Mouse (Mus musculus): ENCODE results near the gene Sdr9c7. TPM values are rescaled to one million over a fixed set of nuclear protein-coding genes. Genes with fewer than 3 reads are reported as not detected.

Gene Sdr9c7
- polyA plus RNA-seq (2015; fragmentation: Illumina TruSeq; extraction: RNeasy Lipid Tissue Mini Kit (QIAGEN cat#74804); ENCODE audit: low read depth, low replicate concordance): not detected

DNA sequence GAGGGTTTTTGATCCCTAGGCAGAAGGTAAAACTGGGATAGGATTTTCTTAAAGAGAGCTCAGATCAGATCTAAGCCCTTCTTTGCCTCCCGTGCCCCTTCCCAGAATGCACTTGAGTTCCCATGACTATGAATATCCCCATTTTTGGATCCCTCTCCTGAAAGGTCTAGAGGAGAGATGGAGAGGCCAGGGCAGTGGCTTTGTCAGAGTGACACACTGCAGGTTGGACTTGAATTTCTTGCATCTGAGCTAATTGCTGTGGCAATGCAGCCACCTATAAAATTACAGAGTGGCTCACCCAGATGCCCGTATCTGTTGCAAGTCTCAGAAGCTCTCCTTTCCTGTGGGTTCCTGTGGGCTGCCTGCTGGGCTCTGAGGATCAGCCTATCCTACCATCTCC, at the start of gene Sdr9c7:
Gene Sdr9c7 (plus strand): TSS at position 301 of the 400 bp plus-strand sequence.

GRCm38 (mm10) chr10:127849628-127850027, 48.7 kb upstream of the Sdr9c7 start, which contains the start of gene Rdh19:
Rdh19 (plus strand) TSS chr10:127849928.

DNA sequence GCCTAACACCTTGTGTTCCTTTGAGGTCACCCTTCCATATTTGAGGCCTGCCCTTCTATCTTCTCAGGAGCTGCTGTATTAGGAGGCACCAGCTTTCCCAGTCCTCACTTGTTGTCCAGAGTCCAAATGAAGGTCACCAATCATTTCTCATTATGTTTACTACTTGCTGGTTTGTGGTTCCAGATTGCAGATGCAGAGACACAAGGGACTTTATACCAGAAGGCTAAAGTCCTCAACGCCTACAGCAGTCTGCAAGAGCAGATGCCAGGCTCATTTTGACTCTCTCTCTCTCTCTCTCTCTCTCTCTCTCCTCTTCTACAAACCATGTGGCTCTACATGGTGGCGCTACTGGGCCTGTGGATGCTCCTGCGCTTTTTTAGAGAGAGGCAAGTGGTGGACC, 32.1 kb upstream of the Sdr9c7 start, which contains the start of gene Rdh16f2:
Gene Rdh16f2 (plus strand): TSS at position 243 of the 400 bp plus-strand sequence.

DNA sequence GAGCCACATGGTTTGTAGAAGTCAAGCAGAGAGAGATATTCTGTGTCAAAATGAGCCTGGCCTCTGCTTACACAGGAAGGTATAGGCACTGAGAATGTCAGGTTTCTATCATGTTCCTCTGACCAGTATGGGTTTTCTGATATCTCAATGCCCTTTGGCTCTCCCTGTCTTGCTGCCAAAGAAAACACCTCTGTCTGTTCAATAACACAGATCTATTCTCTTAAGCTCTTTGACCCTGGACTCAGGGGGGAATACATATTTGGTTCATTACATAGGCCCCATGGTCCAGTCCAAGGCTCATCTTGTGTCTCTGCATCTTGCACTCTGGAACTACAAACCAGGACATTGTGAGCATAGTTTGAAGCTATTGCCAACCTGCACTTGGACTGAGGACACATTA, 9.7 kb upstream of the Sdr9c7 start, which contains the start of gene Rdh7:
Gene Rdh7 (minus strand): TSS at position 213 of the 400 bp plus-strand sequence.

Other genes with a start within 250 kb of the Sdr9c7 start
- gene Nemp1, start 231.6 kb upstream of the Sdr9c7 start, polyA plus RNA-seq (2015; fragmentation: Illumina TruSeq; extraction: RNeasy Lipid Tissue Mini Kit (QIAGEN cat#74804); ENCODE audit: low read depth, low replicate concordance): 3.3 TPM
- 30.7 TPM for gene Nab2, start 229.9 kb upstream of the Sdr9c7 start, polyA plus RNA-seq (2015; fragmentation: Illumina TruSeq; extraction: RNeasy Lipid Tissue Mini Kit (QIAGEN cat#74804); ENCODE audit: low read depth, low replicate concordance)
- gene Myo1a, start 193.3 kb upstream of the Sdr9c7 start, polyA plus RNA-seq (2015; fragmentation: Illumina TruSeq; extraction: RNeasy Lipid Tissue Mini Kit (QIAGEN cat#74804); ENCODE audit: low read depth, low replicate concordance): 1.2 TPM
- gene Tac2, start 174.0 kb upstream of the Sdr9c7 start, polyA plus RNA-seq (2015; fragmentation: Illumina TruSeq; extraction: RNeasy Lipid Tissue Mini Kit (QIAGEN cat#74804); ENCODE audit: low read depth, low replicate concordance): 23.1 TPM
- 4.3 TPM for gene Zbtb39, start 159.0 kb upstream of the Sdr9c7 start, polyA plus RNA-seq (2015; fragmentation: Illumina TruSeq; extraction: RNeasy Lipid Tissue Mini Kit (QIAGEN cat#74804); ENCODE audit: low read depth, low replicate concordance)
- gene Gpr182, start 146.8 kb upstream of the Sdr9c7 start, polyA plus RNA-seq (2015; fragmentation: Illumina TruSeq; extraction: RNeasy Lipid Tissue Mini Kit (QIAGEN cat#74804); ENCODE audit: low read depth, low replicate concordance): 0.59 TPM
- not detected for gene Rdh1, start 138.8 kb upstream of the Sdr9c7 start, polyA plus RNA-seq (2015; fragmentation: Illumina TruSeq; extraction: RNeasy Lipid Tissue Mini Kit (QIAGEN cat#74804); ENCODE audit: low read depth, low replicate concordance)
- gene Rdh16f1, start 138.7 kb upstream of the Sdr9c7 start, polyA plus RNA-seq (2015; fragmentation: Illumina TruSeq; extraction: RNeasy Lipid Tissue Mini Kit (QIAGEN cat#74804); ENCODE audit: low read depth, low replicate concordance): not detected
- 0.68 TPM for gene Rdh9, start 122.1 kb upstream of the Sdr9c7 start, polyA plus RNA-seq (2015; fragmentation: Illumina TruSeq; extraction: RNeasy Lipid Tissue Mini Kit (QIAGEN cat#74804); ENCODE audit: low read depth, low replicate concordance)
- gene Rdh16, start 97.4 kb upstream of the Sdr9c7 start, polyA plus RNA-seq (2015; fragmentation: Illumina TruSeq; extraction: RNeasy Lipid Tissue Mini Kit (QIAGEN cat#74804); ENCODE audit: low read depth, low replicate concordance): 0.22 TPM
- gene Rdh19, start 48.6 kb upstream of the Sdr9c7 start, polyA plus RNA-seq (2015; fragmentation: Illumina TruSeq; extraction: RNeasy Lipid Tissue Mini Kit (QIAGEN cat#74804); ENCODE audit: low read depth, low replicate concordance): not detected
- gene Rdh16f2, start 32.0 kb upstream of the Sdr9c7 start, polyA plus RNA-seq (2015; fragmentation: Illumina TruSeq; extraction: RNeasy Lipid Tissue Mini Kit (QIAGEN cat#74804); ENCODE audit: low read depth, low replicate concordance): not detected
- not detected for gene Rdh7, start 9.7 kb upstream of the Sdr9c7 start, polyA plus RNA-seq (2015; fragmentation: Illumina TruSeq; extraction: RNeasy Lipid Tissue Mini Kit (QIAGEN cat#74804); ENCODE audit: low read depth, low replicate concordance)
- not detected for gene Hsd17b6, start 109.1 kb downstream of the Sdr9c7 start, polyA plus RNA-seq (2015; fragmentation: Illumina TruSeq; extraction: RNeasy Lipid Tissue Mini Kit (QIAGEN cat#74804); ENCODE audit: low read depth, low replicate concordance)
- 10.8 TPM for gene Prim1, start 116.7 kb downstream of the Sdr9c7 start, polyA plus RNA-seq (2015; fragmentation: Illumina TruSeq; extraction: RNeasy Lipid Tissue Mini Kit (QIAGEN cat#74804); ENCODE audit: low read depth, low replicate concordance)
- 731 TPM for gene Naca, start 137.1 kb downstream of the Sdr9c7 start, polyA plus RNA-seq (2015; fragmentation: Illumina TruSeq; extraction: RNeasy Lipid Tissue Mini Kit (QIAGEN cat#74804); ENCODE audit: low read depth, low replicate concordance)
- 153 TPM for gene Ptges3, start 160.4 kb downstream of the Sdr9c7 start, polyA plus RNA-seq (2015; fragmentation: Illumina TruSeq; extraction: RNeasy Lipid Tissue Mini Kit (QIAGEN cat#74804); ENCODE audit: low read depth, low replicate concordance)
- 1,953 TPM for gene Atp5b, start 184.8 kb downstream of the Sdr9c7 start, polyA plus RNA-seq (2015; fragmentation: Illumina TruSeq; extraction: RNeasy Lipid Tissue Mini Kit (QIAGEN cat#74804); ENCODE audit: low read depth, low replicate concordance)
- gene Baz2a, start 193.1 kb downstream of the Sdr9c7 start, polyA plus RNA-seq (2015; fragmentation: Illumina TruSeq; extraction: RNeasy Lipid Tissue Mini Kit (QIAGEN cat#74804); ENCODE audit: low read depth, low replicate concordance): 20.7 TPM